Mouse (Mus musculus) kidney, postnatal 4 days (tissue): ENCODE data around the gene Ryr2.
A peak's percentile ranks its signal among the peaks of the same experiment; 100 is the strongest.
"Not testable (repeated sequence)": the region's sequence is repeated elsewhere in the genome, so short reads cannot be mapped to it uniquely, and the experiment has no call there.

Experiments used
- DNase-seq, 2 experiments: peaks; one replicate each; pipeline ENCODE4 v3.0.0; 2021; ENCODE audit warnings: mixed read lengths in 2 of 2

Ryr2 gene

DNA sequence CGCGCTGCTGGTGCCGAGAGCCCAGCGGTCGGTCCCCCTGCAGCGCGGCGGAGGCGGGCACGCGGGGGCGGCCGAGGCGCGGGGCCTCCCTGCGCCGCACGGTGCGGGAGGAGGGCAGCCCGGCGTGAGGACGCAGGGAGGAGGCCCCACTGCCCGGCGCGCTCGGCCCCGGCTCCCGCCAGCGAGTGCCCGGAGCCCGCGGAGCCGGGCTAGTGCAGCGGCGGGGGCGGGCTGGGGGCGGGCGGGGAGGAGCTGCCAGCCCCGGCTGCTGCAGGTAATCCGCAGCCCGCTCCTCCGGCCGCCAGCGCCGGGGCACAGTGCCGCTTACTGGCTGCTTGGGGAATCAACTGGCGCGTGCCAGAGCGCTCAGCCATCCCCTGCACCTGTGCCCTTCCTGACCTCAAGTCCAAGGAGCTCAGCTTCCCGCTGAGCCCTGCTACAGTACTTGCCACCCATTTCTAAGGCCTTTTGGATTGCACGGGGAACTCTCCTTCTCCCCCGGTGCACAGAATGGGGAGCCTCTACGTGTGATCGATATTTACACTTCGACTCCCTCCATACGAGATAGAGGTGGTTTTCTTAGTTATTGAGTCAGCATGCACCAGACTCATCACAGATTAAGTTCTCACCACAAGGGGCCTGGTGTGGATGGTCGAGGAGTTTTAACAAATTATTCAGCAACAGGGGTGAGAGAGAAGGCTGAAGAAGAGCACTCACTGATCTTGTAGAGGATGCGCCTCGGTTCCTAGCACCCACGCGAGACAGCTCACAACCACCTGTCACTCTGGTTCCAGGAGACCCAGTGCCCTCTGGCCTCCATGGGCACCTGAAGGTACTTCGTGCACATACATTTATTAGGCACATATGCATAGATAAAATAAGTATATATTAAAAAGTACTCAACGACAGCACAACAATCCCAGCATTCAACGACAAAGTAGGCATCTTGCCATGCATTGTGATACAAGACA is at the start of gene Ryr2:
TSS of gene Ryr2 (minus strand) at position 284 of the 971 bp plus-strand sequence.
- peak; percentile 76 to 86 for DNase-seq

DNA sequence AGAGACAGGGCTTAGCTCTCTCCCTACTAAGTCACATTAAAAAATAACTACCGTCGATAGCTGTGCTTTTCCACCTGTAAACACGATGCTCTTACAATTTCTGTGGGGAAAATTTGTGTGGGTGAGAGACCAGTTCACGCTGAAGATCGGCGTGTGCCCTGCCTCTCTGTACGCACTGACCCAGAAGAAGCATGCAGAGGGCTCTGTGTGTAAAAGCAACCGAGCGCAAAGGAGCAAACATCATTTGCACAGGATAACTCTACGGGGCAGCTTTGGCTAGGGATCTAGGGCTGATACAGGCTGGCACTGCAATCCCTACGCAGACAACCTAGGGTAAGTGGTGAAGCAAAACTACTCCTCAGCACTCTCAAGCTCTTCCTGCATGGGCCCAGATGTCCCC is 47.2 kb upstream of the Ryr2 start:
- no peak for DNase-seq

DNA sequence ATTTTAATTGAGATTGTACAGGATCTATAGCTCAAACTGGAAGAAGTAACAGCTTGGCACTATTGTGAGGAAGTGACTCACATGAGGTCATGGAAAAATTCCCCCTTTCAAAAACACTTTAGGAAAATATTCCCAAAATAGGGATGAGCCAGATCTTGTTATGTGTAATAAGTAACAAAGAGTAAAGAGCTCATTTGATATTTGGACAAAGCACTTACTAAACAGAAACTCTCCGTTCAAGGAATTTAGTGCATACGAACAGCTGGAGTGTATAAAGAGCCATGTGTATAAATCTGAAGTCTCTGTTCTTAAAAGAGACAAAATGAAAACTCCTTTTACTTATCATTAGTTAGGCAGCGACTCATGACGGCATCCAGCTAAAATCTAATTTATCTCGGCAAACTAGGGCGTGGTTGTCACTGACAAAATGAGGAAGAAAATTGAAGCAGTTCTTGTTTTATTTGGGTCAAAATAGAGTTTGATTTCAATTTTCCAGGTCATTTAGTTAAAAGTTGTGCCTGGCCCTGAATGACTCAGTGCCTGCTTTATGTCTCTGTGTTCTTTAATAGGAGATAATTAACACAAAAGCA is 40.3 kb upstream of the Ryr2 start:
- no peak for DNase-seq

DNA sequence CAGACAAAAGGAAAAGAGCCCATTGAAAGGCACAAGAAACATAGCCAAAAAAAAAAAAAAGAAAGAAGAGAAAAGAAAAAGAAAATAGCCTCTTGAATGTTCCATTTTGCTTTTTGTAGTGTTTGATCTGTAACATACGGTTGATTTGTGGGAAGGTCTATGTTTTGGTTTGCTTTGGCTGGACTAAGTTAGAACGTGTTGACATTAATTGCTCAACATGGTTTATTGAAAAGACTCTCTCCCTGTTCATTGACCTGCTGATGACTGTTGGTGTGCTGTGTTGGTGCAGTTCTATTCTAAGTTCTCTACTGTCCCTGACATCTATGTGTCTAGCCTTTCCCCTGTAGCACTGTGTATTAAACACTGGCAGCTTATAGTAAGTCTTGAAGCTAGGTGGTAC is 39.7 kb upstream of the Ryr2 start:
- no peak for DNase-seq

DNA sequence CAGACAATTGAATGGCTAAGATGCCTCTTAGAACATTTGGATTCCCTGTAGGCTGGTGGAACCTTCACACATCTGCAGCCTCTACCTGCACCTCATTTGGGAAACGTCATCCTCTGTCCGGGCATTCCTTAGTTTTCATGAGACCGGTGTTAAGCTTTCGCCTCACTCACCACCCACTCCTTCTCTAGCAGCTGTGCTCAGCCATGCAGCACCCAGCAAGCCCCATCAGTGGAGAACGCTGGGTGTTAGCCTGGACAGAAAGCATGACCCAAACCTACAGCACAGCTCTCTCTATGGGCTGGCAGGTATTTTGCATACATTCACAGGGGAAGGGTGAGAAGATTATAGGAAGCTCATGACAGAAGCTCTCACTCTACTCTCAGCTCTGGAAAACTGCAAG is 36.6 kb upstream of the Ryr2 start:
- no peak for DNase-seq

DNA sequence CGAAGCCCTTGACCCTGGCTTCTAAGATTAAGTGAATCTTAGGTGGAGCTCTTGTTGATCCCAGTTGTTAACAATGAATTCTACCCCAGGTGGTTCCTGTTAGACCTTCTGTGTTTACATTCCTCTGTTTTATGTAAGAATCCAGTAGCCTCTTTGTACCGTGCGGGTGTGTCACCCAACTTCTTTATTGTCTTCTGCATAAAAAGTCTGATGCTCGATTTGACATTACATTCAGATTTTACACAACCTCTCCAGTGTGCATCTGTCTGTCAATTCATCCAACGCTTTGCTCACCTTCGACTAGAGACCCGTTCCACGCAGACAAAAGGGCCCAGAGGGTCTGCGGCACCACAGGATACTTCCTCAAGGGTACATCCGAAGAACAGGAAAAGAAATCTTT is 29.7 kb upstream of the Ryr2 start:
- not testable (repeated sequence) for DNase-seq

DNA sequence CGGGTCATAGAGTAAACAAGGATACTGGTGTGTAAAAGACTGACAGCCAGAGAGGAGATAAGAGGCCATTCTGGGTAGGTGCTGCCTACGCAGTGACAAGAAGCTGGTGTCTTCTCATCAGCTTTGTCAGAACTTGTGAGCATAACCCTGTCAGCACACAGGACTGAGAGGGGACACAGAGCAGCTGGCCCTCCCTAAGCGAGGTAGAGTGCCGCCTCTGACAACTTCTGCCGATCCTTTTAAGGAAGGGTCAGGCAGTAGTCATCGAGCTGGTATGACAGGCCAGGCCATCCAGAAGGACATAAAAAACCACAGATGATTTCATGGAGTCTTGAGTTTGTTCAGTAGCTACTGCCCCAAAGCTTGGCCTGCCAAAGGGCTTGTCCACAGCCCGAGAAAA is 26.8 kb upstream of the Ryr2 start:
- no peak for DNase-seq

DNA sequence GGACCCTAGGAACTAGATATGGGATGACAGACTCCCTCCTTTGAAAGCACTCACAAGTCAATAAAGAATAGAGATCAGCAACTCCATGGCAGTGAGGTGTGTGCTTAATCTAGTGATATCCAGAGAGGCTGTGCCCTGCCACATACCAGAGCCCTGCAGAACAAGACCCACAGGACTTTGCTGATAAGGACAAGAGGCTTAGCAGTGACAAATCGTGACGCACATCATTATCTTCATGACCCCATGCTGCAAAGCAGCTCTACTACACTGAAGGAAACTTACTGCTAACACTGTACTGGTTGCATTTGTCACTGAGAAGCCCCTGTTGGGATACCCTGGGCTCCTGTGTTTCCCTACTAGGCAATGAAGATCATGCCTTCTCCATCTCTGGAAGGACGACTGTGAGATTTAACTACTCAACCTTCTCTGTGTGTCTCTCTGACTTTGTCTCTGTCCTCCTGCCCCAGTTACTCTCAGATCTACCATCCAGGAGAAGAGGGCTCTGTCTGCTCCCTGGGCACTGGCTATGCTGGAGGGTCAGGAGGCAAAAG is 25.5 kb upstream of the Ryr2 start:
- no peak for DNase-seq

DNA sequence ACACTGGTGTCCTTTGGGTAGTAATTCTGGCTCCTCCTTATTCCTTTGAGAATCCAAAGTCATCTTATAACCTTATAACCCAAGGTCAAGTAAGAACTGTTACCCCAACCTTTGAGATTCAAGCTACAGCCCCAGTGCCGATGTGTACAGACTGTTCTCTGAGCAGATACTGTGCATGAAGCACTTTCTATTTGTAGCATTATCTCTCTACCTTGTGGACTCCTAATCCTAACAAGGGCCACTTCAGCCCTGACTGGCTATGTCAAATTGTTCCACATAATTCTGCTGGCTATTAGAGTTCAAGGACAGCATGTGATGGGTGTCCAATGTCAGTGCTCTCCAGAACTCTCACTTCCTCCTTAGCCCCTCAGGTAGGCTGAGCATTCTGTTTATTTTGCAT is 22.4 kb upstream of the Ryr2 start:
- DNase-seq = no peak

DNA sequence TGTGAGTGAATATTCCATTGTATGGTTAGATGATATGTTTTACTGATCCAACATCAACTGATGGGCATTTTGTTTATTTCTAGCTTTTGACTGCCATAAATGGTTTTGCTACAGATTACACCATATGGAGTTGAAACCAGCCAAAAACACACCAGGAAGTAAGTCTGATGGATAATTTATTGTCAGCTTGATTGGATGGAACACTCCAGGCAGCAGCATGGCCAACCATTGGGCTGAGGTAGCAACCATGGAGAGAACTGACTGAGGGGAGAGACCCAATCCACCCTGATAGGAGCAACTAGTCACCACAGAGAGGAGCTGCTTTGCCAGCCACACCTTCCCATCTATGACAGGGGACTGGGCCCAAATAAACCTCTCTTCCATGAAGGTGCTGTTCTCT is 19.4 kb upstream of the Ryr2 start:
- DNase-seq = no peak

DNA sequence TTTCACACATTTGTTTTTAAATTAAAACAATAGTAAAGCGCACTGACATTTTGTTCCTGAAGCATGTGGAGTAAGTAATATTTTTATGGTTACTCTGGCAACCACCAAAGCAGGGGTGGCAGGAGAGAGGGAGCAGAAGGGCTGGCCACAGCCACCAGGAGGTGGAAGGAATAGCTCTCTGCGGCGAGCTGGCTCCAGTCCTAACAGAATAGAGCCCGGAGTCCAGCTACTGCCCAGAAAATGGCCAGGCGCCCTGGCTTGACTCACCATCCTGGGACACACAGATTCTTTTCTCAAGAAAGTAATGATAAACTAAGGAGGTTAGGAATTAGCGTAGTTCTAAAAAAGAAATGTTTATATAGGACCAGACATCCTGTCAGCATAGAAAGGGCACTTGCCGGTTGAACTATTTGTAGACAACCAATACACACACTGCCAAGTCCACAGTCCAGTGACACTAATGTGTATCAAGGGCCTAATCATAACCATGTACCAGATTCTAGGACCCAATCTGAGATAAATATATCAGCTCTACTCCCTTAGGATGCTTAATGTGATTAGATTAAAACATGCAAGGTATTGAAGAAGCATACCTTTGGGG is 18.3 kb upstream of the Ryr2 start:
- peak in 1 of 2 experiments; percentile 11 for DNase-seq

DNA sequence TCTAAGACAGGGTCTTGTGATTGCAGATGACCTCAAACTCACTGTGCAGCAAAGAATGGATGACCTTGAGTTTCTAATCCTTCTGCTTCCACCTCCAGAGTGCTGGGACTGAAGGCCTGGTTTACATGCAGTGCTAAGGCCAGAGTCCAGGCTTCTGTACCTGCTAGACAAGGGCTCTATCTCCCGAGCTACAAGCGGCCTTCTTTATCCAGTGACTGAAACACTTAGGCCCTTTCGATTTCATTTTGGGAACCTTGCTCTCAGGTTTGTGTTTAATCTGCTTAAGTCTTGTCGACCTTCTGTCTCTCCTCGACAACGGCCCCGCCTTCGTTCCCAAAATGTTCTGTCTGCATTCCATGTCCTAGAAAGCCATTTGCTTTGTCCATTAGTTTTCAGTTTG is 8.8 kb upstream of the Ryr2 start:
- DNase-seq = no peak

DNA sequence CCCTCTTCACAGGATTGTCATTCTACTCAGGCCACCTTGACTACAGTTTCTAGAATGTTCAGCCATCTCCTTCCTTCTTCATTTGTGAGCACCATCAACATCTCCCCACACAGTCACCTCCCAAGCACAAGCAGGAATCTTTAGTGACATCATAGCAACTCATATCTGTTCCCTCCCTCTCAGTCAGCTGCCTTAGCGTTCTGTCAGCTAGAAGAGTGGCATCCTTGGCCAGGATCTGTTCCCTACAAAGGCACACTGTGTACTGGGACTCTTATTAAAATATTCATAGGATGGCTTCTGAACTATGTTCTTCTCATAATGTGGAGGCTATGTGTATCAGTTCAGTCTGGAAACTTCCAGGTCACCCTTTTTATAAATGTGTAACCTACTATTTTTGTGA is 8.1 kb upstream of the Ryr2 start:
- no peak for DNase-seq

DNA sequence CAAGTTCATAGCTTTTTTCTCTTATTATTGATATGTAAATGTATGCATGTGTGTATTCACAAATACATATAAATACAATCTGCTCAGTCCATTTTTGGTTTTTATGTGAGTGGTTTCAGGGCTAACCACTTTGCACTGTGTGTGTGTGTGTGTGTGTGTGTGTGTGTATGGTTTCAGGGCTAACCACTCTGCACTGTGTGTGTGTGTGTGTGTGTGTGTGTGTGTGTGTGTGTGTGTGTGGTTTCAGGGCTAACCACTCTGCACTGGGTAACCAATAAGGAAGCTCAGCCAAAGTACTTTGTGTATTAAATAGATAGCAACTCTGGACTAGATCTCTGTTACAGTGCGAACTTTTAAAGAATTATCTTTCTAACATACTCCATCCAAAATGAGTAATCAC is 2.2 kb upstream of the Ryr2 start:
- no peak for DNase-seq

DNA sequence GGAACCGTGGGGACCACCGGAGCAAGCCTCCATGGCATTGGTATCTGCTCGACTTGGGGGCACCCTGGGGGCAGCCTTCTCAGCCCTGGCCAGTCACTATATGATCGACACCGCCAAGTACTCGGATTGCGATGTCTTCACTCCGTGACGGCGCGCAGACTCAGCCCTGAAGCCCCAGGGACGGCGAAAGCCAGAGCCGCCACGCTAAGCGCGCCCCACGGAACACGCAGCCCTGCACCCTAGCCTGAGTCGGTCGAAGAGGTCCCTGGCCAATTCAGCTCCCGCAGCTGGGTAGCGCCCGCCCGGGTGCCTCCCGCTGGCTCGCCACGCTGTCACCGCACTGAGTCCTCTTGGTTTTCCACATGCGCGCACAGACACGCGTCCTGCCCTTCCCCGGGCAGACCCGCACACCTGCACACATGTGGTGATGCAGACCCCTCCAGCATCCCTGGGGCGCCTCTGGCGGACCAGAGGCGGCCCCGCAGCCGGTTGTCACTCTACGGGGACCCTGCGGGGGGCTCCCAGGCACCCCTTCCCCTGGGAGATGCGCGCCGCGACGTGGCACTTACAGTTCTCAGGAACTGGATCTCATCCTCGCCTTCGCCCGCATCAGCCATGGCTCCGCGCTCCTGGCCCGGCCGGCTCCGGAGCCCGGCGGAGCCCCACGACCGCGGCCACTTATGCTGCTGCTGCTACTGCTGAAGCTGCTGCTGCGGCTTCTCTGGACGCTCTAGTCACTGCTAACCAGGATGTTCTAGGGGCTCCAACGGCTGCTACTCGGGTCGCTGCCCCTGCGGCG is 716 bp downstream of the Ryr2 start:
- DNase-seq = peak; percentile 40 to 61

DNA sequence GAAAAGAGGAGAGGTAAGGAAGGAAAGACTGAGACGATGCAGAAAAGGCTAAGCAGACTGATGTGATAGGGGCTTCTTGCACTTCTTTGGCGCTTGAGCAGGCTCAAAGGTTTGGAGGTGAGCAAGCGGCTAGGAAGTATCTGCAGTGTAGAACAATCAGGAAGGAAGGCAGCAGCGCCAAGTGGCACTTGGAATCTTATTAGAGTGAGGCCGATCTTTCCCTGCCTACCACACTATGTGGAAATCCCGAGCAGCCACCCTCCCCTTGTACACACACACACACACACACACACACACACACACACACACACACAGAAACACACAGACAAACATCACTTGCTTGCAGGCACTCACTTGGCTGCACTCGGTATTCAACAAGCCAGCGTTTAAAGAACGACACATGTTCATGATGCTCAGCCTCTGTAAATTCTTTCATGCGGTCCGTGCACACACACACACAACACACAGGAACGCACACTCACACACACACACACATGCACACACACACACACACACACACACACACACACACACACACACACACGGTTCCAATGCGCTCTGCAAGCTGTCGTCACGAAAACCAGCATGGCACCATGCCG is 1.4 kb downstream of the Ryr2 start:
- DNase-seq = peak in 1 of 2 experiments; percentile 5

DNA sequence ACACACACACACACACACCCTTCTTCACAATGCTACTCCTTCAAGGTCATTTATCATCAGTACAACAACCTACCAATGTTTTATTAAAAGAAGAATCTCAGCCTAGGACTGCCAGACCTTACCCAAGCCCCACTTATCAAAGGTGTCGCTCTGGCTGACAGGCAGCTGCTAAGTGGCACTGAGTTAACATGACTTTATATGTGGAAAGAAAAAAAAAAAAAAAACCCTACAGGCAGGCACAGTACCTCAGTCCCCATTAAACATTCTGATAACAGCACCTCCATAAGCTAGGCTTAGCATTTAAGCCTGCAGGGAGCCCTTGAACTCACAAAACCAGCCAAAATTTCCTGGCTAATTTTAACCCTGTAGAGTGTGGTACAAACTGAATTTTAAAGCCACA is 2.4 kb downstream of the Ryr2 start:
- no peak for DNase-seq

DNA sequence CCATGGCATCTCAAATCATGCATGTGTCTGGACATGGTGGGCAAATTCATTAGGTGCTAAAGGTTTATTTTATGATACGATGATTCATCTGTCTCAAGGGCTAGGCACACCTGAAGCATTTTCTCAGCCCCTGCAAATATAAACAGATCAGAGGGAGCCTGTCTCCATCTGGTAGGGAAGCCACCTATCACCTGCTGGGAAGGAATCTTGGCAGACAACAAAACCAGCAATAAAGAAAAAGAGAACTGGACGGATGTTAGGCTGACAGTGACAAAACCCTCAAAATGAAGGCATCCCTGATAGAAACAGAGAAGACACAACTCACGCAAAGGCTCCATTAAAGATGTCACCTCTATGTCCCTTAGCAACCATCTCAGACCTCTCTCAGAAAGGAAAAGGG is 3.7 kb downstream of the Ryr2 start:
- no peak for DNase-seq

DNA sequence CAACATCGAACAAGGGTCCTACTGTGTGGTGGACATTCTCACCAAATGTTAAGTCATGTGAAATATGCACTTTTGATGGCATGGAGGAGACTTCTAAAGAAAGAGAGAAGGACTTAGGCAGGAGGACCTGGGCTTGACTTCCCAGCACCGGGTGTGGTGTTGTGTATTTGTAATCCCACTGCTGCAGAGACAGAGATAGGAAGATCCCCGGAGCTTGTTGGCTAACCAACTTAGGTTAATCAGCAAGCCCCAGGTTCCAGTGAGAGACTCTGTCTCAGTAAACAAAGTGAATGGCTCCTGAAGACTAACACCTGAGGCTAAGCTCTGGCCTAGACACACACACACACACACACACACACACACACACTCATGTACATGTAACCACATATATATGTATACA is 7.3 kb downstream of the Ryr2 start:
- no peak for DNase-seq

DNA sequence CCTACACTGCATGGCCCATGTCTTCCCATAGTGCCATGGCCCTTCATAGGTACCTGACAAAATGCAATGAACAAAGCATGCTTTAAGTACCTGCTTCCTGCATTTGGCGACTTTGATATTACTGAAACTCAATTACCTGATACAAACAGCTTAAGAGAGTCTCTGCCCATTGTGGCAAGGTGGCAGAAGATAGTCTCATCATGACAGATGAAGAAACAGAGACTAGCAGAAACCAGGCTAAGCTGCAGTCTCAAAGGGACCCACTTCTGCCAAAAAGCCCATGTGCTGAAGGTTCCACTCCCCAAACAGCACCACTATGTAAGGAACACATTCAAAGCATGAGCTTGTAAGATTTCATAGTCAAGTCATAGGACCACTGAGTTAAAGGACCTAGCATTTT is 7.8 kb downstream of the Ryr2 start:
- no peak for DNase-seq

DNA sequence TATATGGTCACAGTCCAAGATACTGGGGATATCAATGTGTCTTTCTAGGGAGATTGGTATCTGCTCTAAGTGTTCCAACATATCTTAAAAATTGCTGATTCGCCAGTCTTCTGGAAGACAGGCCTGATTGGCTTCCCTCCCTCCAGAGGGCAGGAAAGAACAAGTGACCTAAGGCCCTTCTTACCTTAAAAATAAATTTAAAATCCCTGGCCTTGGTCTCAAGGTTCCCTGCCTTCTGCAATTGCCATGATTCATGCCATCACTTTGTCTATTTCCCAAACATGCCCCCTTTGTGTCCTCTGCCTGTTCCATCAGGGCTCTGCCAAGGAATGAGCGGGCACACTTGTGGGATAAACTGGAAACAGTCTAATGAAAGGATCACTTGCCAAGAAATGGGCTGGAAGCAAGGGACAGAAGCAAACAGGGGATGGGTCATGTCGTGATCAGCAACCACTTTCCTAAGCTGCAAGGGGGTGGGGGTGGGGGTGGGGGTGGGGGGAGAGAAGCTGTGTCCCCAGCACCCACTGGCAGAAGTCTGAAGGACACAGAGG is 10.3 kb downstream of the Ryr2 start:
- DNase-seq = no peak

DNA sequence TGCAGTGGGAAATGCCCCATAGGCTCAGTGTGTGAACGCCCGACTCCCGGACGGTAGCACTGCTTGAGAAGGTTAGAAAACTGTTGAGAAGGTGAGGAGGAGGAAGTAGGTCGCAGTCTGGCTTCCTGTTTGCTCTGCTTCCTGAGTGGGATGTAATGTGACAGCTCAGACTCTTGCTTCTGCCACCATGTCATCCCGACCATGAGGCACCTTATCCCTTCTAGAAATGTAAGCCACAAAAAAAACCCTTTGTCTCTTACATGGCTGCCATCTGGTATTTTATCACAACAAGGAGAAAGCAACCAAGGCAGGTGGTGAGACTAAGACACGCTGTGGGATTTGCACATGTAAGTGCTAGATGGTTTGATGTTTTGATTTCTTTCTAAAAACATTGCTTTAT is 12.2 kb downstream of the Ryr2 start:
- no peak for DNase-seq
